Mouse (Mus musculus): Measurements from ENCODE around the gene Fkbpl.

- no peak for TF ChIP-seq ZKSCAN1 (IDR thresholded peaks at IDR 0.05; ENCODE audit: low read depth, low read length)
- TF ChIP-seq CTCF (IDR thresholded peaks at IDR 0.05 in 2 of 3, conservative IDR thresholded peaks at IDR 0.05 in 1 of 3; ENCODE audit: control insufficient read depth in 1 of 3, insufficient read depth in 1 of 3, low read depth in 2 of 3, low read length in 3 of 3, poor library complexity in 1 of 3, severe bottlenecking in 1 of 3), result no peak
- TF ChIP-seq GATA1 (IDR thresholded peaks at IDR 0.05; ENCODE audit: low read depth, low read length), result no peak
- TF ChIP-seq ZC3H11A (IDR thresholded peaks at IDR 0.05; ENCODE audit: low read depth, low read length), result no peak
- TF ChIP-seq MEF2A (IDR thresholded peaks at IDR 0.05; ENCODE audit: extremely low read depth, insufficient replicate concordance, low read depth, low read length, poor library complexity, severe bottlenecking), result no peak
- no peak for TF ChIP-seq POLR2A (IDR thresholded peaks at IDR 0.05; ENCODE audit: control insufficient read depth in 1 of 2, insufficient read depth in 1 of 2, low read depth in 1 of 2, low read length in 2 of 2, poor library complexity in 1 of 2)
- TF ChIP-seq ZMIZ1 (IDR thresholded peaks at IDR 0.05; ENCODE audit: low read depth, low read length), result no peak
- TF ChIP-seq E2F4 (IDR thresholded peaks at IDR 0.05; ENCODE audit: borderline replicate concordance, low read depth, low read length), result no peak
- no peak for TF ChIP-seq MAZ (IDR thresholded peaks at IDR 0.05; ENCODE audit: low read depth, low read length)
- TF ChIP-seq GABPA (IDR thresholded peaks at IDR 0.05; ENCODE audit: low read depth, low read length), result no peak
- no peak for TF ChIP-seq NRF1 (IDR thresholded peaks at IDR 0.05; ENCODE audit: insufficient read depth, low read depth, low read length, poor library complexity, severe bottlenecking)
- no peak for TF ChIP-seq TBP (IDR thresholded peaks at IDR 0.05; ENCODE audit: low read depth, low read length)
These were observed 14.0 kb downstream of the Fkbpl start for GRCm38 (mm10) chr17:34658591-34658990.
